Mouse (Mus musculus): ENCODE results near the gene Gapvd1.

DNA sequence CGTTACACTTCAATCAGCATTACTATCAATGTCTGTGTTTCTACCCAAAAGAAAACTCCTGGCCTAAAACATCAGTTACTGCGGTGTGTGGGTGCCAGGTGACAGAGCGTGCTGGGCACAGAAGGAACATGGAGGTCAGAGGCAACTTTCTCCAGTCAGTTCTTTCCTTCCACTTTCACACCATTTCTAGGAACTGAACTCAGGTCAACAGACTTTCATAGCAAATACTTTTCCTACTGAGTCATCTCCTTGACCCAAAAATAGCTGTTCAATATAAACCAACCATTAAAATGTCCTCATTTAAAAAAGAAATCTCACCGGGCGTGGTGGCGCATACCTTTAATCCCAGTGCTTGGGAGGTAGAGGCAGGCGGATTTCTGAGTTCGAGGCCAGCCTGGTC is 12.4 kb downstream of the Gapvd1 start:
- TF ChIP-seq POLR2A (IDR thresholded peaks at IDR 0.05; ENCODE audit: insufficient read length, low read depth) (no peak), MAX (IDR thresholded peaks at IDR 0.05; ENCODE audit: low read depth) (no peak), TCF12 (IDR thresholded peaks at IDR 0.05; ENCODE audit: insufficient read depth, poor library complexity, severe bottlenecking) (no peak)

Data from myocyte (in vitro differentiated cells).